Mouse (Mus musculus): ENCODE measurements around the gene Tigd3.
"Not testable (repeated sequence)": the region's sequence is repeated elsewhere in the genome, so short reads cannot be mapped to it uniquely, and the experiment has no call there.

Tigd3 gene

DNA sequence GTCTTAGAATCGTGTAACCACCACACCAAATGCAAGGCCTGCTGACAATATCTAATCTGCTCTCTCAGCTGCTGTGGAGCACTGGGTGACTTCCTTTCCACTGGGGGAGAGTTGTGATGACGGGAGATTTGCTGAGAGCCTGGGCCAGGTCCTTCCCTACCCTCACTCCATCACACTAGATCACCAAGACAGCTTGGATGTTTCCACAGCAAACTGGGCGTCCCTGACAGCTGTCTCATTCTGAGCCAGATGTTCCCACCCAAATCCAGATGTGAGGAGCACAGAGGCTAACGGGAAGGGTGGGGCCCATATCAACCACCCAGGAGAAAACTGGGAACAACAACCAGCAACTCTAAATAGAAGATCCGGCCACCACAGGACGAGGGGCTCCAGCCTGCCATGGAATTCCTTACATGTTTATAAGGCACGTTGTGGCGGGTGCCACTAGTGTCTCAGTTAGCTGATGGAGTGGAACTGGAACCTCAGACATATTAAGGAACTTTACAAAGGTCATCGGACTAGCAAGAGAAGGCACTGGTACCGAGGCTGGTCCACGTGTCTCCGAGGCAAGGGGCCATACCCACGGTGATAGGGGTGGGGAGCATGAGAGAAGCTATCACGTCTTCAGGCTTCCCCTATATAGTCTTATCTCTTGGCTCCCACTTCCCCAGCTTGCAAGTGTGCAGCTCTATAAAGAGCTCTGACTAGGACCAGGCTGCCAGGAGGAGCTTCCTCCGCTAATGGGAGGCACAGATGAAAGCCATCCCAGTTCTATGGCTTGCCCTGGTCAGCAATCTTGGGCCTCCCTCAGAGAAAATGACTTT, 28.4 kb upstream of the Tigd3 start:
- DNase-seq (ENCODE audit: low spot score) = no peak

DNA sequence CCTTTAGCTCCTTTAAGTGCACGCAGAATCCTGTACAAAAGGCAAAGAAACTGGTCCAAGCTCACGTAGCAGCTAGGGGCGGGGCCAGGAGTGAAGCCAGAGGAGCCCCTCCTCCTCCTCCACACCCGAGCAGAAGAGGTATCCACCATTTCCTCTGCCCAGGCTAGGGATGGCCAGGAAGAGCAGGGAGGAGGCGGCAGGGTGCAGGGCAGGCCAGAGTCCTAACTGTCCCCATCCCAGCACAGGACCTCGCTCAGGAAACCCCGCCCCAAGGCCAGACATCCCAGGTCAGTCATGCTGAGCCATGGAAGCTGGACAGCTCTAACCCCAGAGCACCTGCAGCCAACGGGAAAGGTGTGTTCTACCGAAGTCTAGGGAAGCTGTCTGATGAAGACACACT, 27.8 kb upstream of the Tigd3 start:
- no peak for DNase-seq (ENCODE audit: low spot score)

DNA sequence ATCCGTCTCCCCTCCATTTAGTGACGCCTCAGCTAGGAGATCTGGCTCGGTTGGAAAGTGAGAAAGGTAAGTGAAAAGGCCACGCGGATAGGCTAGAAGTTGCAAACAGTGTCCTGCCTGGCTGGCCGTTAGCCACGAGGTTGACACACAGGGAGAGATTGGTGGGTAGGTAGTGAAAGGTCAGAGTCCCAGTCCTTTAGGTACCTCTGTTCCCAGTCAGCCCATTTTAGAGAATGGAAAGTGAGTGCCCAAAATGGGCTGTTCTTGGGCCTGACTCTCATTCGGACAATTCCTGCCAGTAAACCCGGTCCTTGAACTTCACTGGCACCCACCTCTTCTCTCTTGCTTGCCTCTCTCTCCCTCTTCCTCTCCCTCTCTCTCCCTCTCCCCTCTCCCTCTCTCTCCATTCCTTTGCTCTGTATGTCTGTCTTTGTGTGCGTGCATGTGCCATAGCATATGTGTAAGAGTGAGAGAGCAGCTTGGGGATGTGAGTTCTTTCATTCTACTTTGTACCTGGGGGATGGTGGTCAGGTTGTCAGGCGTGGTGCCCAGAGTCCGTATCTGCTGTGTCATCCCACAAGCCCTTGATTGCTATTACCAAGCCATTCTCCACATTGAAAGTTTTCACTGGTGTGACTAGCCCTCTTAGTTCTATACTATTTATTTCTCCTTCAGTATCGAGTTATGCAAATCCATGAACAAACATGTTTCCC, 19.2 kb upstream of the Tigd3 start, which contains the start of gene Dpf2:
Gene Dpf2 (minus strand): TSS at position 4 of the 713 bp plus-strand sequence.
- DNase-seq (ENCODE audit: low spot score) = no peak

DNA sequence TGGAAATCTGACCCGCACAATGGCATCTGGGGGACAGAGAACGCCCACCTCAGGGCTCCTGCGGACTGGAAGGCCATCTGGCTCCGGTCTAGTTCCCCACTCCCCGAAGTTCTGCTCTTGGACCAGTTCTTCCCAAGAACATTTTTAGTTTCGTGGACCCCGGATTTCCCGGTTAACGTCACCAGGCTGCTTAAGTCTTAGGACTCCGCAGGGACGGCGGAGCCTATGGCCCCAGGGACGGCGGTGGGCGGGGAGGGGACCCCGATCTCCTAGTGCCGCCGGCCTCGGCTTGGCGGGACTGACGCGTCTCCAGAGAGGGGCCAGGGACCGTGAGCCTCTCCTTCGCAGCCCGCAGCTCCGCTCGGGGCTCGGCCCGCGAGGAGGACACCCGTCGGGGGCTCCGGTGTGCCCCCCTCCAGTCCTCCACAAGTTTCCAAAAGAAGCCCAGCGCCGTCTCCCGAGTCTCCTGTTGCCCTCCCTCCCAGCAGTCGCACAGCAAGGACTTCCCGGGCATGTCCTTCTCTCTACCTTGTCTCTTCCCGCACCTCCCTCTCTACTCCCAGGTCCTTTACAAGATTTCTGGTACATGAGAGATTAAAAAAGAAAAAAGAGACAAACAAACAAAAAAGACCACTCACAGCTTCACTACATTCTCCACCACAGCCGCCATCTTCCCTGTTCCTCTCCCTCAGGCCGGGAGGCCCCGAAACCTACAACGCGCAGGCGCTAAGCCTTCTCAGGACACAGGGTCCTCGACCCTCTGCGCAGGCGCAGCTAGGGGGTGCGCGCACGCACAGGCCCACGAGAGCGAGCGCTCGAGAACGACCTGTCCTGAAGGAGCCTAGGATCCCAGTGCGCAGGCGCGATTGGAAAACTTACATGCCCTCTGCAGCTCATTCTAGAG, 18.4 kb upstream of the Tigd3 start:
- DNase-seq (ENCODE audit: low spot score) = peak; percentile 99

DNA sequence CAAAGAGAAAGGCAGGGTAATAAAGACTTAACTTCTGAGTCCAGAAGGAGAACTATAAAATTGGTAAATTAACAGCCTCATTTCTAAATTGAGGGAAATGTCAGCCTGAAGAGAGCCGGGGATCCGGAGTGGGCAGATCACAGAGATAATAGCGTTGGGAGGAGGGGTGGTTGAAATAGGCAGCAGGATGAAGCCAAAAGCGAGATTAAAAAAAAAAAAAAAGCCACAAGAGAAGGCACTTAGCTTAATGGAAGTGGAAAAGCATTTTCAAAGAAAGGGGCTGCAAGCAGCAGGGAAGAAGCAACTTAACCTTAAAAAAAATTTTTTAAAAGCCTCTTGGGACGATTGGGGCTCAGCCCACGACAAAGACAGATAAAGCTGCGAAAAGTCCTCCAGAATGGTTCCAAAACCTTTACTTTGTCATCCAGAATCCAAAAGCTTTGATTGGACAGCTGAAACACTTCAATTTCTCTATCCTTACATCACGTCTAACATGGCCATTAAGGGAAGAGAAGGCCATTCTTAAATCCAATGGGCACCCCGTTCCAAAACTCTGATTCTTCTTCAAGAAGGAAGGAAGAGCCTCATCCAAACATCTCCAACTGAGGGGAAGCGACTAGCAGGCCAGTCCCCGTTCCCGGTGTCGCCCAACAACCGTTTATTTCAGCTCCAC, 17.6 kb upstream of the Tigd3 start:
- no peak for DNase-seq (ENCODE audit: low spot score)

DNA sequence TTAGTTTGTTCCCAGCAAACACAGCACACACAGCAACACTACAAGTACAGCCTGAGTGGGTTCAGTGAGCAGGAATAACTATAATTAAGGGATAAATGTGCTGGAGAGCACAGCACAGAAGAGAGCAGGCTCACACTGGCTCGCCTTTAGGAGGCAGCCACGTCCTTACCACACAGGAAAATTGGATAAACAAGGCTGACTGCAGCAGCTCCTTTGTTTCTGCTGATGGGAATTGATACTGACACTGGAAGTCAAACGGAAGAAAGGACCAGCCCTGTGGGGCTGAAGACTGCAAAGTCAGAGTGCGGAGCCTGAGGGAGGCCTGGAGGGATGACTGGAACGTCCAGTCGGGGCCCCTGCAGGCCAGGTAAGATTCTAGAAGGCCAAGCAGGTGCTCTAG, 16.3 kb upstream of the Tigd3 start:
- no peak for DNase-seq (ENCODE audit: low spot score)

DNA sequence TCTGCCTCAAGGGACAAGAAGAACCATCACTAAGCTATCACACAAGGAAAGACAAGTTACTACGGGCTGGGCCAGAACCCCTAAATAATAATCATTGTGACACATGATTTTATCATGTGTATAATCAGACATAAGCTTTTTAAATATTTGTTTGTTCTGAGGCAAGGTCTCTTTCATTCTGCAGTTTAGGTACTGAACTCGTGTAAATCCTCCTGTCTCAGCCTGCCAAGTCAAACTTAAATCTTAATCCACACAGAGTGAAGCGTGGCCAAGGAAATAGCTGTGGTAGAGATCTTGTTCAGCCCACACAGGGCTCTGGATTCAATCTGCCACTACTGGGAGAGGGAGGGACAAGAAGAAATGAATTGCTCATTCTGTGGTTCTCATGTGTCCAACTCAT, 13.3 kb upstream of the Tigd3 start:
- DNase-seq (ENCODE audit: low spot score) = no peak

DNA sequence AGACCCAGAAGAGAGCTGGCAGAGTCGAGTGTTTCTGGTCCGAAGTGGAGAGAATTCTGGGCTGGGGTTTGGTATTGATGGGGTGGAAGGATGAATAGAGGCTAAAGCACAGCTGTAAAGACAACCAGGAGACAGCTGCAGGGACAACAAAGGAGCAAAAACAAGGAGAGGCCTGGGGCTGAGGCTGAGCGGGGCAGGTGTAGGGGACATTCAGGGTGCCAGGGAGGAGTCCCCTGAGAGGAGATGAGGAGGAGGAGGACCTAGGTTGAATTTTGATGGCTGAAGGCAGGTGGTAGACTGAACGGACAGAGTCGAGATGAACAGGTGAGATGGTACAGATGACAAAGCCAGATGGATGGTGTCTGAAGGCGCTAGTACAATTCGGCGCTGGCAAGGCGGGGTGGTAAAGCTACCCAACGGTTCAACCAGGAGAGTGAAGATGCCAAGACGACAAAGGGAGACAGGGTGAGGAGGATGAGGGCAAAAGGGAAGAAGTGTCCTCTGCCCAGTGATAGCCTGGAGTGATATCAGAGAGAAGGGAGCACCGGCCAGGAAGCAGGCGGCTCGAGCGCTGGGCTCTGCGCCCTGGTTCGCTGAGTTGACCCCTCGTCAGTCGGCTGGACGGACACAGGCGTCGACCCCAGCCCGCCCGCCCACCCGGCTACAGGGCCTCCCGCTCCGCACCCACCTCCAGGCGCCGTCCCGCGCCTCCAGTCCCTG, 507 bp downstream of the Tigd3 start:
- no peak for DNase-seq (ENCODE audit: low spot score)

DNA sequence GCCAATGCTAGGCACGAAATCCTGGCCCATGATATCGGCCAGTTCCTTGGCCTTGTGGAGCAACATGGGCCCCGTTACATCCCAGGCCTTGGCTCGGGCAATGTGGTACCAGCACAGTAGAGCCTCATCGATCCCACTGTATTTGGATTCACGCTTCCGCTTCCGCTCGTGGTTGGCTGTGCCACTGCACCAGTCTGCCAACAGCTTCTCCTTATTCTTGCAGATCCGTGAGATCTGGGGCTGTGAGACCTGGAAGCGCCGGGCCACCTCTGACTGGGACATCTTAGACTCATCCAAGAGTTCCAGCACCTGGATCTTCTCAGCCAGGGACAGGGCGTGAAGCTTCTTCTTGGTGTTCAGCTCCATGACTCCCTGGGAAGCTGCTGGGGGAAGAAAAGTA, 1.2 kb downstream of the Tigd3 start:
- DNase-seq (ENCODE audit: low spot score) = no peak

DNA sequence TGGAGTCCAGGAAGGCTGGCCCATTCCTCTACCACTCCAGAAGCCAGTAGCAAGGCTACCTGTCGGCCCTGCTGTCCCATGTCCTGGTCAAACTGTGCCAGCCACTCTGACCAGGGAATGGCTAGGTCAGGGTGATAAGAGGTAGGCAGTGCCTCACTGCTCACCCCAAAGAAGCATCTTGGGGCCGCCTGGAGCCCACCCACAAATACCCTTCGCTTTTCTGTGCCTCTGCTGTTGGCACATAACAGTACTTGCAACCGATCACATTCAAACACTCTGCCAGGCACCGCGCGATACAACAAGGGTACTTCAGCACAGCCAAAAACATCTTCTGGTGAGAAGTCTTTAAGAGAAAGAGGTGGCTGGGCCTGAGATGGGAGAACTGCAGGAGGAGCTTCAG, 1.7 kb downstream of the Tigd3 start:
- DNase-seq (ENCODE audit: low spot score) = no peak

DNA sequence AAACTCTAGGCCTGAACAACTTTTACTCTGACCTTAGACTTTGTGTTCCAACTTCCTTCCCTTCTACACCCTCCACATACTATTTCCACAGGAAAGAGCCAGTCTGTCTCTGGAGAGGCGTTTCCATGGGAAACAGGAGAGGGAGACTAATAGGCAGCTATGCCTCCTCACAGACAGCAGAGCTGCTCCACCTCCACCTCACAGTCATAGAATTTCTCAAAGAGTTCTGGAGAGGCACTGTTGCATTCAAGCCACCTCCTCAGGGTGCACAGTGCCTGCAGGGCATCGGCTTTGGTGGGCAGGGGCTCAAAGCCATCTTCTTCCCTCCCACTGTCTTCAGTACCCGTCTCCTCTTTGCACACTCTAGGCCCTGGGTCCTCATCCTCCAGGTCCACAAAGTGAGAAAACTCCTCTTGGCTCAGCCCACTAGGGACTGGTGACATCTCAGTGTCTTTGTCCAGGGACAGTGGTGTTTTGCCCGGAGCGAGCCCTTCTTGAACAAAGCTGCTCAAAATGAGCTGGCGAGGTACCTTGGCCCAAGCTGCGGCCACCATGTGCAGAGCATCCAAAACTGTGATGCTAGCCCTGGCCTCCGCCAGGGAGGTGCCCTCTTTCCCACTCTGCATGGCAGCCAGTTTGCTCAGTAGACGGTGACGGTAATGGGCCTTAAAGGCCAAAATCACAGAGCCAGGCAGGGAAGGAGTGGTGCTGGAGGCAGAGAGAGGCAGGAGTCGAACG, 2.3 kb downstream of the Tigd3 start:
- no peak for DNase-seq (ENCODE audit: low spot score)

DNA sequence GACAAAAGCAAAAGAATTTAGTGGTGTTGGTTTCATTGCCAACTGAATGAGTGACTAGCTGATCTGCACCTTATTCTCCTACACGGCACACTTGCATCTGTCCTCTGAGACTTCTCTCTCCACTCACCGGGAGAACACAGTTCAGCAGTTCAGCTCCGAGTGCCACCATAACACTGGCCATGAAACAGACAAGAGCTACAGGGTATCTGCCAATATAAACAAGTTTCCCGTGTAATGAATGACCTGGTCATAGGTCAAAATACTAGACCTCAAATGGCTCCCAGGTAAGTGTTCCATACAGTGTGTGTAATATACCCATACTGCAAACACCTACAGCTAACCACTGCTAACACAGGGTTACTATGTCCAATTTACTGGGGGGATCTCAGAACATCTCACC, 4.7 kb downstream of the Tigd3 start:
- no peak for DNase-seq (ENCODE audit: low spot score)

DNA sequence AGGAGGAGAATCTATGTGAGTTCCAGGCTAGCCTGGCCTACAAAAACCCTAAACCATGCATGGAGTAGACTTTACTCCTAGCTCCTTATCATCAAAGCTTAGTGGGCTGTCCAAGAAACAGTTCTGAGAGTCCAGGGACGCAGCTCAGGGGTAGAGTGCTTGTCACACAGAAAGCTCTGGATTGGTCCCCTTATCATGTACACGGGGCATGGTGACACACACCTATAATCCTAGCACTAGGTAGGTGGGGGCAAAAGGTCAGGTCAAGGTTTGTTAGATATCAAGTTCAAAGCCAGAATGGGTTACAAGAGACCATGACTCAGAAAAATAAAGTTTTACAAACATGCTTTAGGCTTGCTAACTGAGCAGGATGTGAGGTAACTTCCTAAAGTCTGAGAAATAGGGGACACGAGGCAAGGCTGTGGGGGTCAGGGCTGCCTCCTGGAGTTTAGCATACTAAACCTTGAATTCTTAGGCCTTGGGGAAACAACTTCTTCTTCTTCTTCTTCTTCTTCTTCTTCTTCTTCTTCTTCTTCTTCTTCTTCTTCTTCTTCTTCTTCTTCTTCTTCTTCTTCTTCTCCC, 6.6 kb downstream of the Tigd3 start:
- DNase-seq (ENCODE audit: low spot score) = no peak

DNA sequence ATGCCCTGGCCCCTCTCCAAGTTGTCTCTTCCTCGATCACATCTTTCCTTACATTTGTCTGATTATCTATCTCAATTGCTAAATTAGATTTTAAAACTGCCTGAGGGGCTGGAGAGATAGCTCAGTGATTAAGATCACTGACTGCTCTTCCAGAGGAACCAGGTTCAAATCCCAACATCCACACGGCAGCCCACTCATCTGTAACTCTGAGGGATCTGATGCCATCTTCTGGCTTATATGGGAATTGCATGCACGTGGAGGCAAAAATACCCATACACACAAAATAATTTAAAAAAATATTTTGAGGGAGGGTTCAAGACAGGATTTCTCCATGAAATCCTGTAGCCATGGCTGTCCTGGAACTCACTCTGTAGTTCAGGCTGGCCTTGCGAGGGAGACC, 8.1 kb downstream of the Tigd3 start:
- DNase-seq (ENCODE audit: low spot score) = no peak

DNA sequence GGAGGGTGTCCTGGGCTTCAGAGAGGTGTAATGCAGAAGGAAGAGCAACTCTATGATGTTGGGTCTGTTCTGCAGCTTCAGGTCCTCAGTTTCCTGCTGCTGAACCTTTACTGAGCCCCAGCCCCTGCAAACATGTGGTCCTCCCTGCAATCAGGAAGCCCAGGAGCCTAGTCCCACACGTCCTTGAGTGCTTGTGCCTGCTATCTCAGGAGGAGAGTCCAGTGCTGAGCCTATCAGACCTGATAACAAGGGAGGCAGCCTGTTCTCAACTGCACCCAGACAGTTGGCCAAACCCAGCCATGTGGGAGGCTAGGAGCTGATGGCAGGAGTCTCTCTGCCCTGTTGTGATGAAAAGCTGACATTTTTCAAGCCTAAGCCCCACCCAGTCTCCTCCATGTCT, 10.0 kb downstream of the Tigd3 start:
- no peak for DNase-seq (ENCODE audit: low spot score)

DNA sequence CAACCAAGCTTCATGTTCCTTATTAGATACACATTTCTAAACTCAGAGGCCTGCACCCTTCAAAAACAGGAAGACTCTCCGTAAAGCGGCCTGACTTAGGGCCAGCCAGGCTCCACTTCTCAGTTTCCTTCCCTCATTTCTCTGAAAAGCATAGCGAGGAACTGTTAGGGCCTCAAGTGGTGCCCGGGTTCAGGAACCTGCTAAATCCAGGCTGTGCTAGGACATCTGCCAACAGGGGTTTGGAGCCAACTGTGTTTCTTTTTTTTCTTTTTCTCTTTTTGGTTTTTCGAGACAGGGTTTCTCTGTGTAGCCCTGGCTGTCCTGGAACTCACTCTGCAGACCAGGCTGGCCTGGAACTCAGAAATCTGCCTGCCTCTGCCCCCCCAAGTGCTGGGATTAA, 11.9 kb downstream of the Tigd3 start:
- DNase-seq (ENCODE audit: low spot score) = not testable (repeated sequence)

DNA sequence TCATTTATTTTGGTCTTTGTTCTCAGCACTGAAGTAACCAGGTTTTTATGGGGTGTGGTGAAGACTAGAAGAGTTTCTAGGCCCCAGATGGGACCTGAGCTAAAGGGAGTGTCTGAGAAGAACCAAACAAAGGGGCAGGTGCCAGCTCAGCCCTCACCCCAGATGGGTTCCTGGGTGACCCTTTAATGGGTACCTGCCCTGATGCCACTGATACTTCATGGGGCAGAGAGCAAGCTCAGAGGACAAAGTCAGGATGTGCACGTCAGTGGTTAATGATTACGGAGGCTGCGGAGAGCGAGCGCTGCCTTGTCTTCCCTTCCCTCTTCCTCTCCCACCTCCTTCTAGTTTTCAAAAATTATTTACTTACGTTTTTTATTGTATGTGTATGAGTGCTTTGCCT, 12.8 kb downstream of the Tigd3 start:
- DNase-seq (ENCODE audit: low spot score) = no peak

DNA sequence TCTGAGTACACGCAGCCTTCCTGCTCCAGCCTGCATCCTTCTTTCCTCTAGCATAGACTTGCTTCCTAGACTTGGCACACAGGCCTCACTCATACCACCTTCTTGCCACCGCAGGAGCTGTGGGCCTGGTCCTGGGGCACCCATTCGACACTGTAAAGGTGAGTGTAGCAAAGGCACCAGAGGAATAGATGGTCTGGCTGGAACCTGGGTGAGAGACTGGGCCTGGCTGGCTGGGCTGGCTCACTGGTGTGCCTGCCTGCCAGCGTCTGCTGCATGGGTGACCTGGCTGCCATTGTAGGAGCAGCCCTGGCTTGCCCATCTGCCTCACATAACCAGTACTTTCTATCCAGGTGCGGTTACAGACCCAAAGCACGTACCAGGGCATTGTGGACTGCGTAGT, 14.2 kb downstream of the Tigd3 start:
- DNase-seq (ENCODE audit: low spot score) = no peak

DNA sequence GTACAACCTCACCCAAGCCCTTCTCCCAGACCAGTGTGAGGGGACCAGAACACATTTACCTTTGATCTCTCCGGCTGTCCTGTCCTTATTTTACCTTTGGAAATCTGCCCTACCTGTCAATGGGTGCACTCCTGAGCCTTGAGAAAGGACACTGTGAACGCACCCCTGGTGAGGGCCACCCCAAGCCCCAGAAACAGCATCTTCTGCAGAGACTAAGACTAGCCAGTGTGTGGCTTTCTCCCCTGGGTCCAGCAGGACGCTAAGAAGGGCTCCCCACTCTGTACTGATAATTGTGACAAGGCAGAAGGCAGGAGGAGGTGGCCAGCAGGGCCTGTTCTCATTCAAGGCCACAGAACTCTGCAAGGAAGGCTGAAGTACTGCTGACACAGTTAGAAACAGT, 15.0 kb downstream of the Tigd3 start:
- DNase-seq (ENCODE audit: low spot score) = no peak

DNA sequence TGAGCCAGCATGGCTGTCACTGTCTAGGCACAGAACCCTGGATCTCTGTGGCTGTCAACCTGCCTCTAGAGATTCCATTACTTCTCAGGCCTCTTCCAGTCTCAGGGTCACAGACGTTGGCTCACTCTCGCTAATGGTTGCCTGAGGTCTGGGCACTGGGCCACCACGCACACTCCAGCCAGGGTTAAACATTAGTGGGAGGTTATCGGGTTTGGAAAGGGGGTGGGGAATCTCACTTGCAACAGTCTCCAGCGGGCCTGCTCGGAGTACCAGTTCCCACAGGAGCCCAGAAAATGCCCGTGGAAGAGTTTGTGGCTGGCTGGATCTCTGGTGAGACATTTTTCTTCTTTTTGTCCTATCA, 15.6 kb downstream of the Tigd3 start:
- DNase-seq (ENCODE audit: low spot score) = no peak

All from urinary bladder, postnatal 25 days (tissue).